8 mouse cellular contexts compared by ENCODE assay signal in the genomic region with DNA sequence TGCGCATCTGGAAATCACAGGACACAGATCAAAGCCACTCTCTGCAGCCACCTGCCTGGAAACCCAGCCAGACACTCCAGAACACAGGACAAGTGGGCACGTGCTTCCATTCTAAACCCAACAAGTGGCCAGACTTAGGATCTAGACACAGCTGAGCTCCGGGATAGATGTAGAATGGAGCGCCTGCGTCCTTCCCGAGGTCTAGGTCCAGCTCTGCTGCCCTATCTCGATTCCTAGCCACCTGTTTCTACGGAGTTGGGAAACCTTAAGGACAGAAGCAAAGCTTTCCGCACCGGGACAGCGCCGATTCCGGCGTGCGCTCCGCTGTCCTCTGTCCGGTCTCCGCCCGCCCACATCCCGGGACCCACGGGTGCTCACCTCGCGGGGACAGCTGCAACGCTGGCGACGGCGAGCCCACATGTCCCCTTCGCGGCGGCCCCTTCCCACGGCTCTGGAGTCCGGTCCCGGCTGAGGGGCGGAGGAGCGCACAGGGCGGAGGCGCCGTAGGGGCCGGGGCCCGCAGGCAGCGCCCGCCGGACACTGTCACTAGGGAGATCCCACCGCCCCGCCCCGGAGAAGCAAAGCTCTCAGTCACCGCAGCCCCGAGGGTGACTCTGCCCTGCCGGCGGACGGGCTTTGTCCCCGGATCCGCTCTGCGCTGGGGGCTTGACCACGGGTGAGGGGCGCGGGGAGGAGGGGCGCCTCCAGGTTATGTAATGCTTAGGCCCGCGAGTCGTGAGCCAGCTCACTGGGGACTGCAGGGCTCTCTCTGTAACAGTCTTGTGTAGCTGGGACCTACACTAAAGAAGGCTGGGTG. TPM values are rescaled to one million over a fixed set of nuclear protein-coding genes. Genes with fewer than 3 reads are reported as not detected.
DNase-seq lines count a peak whose midpoint lies in the region; ATAC-seq and TF ChIP-seq lines count a peak whose summit lies in the region.

A gene (minus strand): TSS at position 602 of the 817 bp plus-strand sequence.

- peak; percentile 87 for ATAC-seq in intestine, embryonic 15.5 days
- ATAC-seq in liver, embryonic 12.5 days = peak; percentile 66
- ATAC-seq in CD4-positive, CD25-positive, alpha-beta regulatory T cell, adult 4 months = no peak

- no peaks in the 10 kb centered on the region for H3K4me1 ChIP-seq in intestine, embryonic 15.5 days (replicated peaks)
- no peaks in the 10 kb centered on the region for H3K4me1 ChIP-seq in liver, embryonic 12.5 days

- intact Hi-C loops in gastrocnemius, adult 2 months (cut with DNase I) = no loop called here
- intact Hi-C loops in gastrocnemius, postnatal 36 days (cut with DNase I) = no loop called here

- peak; percentile 42 for DNase-seq in gastrocnemius, adult 2 months
- DNase-seq in gastrocnemius, adult 18-20 months (ENCODE audit: low spot score) = no peak
- DNase-seq in brain, embryonic 14.5 days (ENCODE audit: low read depth) = peak; percentile 56
- peak; percentile 14 to 17 for DNase-seq in gastrocnemius, postnatal 36 days

- no peaks in the 10 kb centered on the region for H3K27me3 ChIP-seq in intestine, embryonic 15.5 days (replicated peaks)
- peaks cover 33% of the 10 kb centered on the region for H3K27me3 ChIP-seq in liver, embryonic 12.5 days (replicated peaks)
- H3K27me3 ChIP-seq in myocyte (ENCODE audit: control insufficient read depth, insufficient read depth, insufficient read length) = no peaks in the 10 kb centered on the region

- peak within 1 kb of the TSS; percentile 59 for H3K9ac ChIP-seq in intestine, embryonic 15.5 days
- H3K9ac ChIP-seq in liver, embryonic 12.5 days = peak within 1 kb of the TSS; percentile 59

- H3K79me2 ChIP-seq in myocyte (ENCODE audit: control insufficient read depth, insufficient read depth) = no peaks in the 10 kb centered on the region

- peak within 1 kb of the TSS; percentile 98 for H3K4me2 ChIP-seq in intestine, embryonic 15.5 days (replicated peaks)
- H3K4me2 ChIP-seq in liver, embryonic 12.5 days = peak within 1 kb of the TSS; percentile 72
- H3K4me2 ChIP-seq in myocyte (ENCODE audit: low read depth) = peak within 1 kb of the TSS; percentile 45

- H3ac ChIP-seq in myocyte (ENCODE audit: control insufficient read depth, insufficient read length) = no peak within 1 kb of the TSS

- no peak for TF ChIP-seq POLR2A in brain, embryonic 14.5 days (IDR thresholded peaks at IDR 0.05; ENCODE audit: borderline replicate concordance, extremely low read depth, insufficient read depth, insufficient read length, poor library complexity, severe bottlenecking)
- TF ChIP-seq POLR2A in myocyte (IDR thresholded peaks at IDR 0.05; ENCODE audit: insufficient read length, low read depth) = no peak

- peak within 1 kb of the TSS; percentile 64 for H3K27ac ChIP-seq in gastrocnemius, adult 2 months
- peak within 1 kb of the TSS; percentile 2; the same call in 1 of the 2 replicates for H3K27ac ChIP-seq in intestine, embryonic 15.5 days
- H3K27ac ChIP-seq in liver, embryonic 12.5 days = peak within 1 kb of the TSS; percentile 69

- H3K9me3 ChIP-seq in intestine, embryonic 15.5 days = no peaks in the 10 kb centered on the region
- no peaks in the 10 kb centered on the region for H3K9me3 ChIP-seq in liver, embryonic 12.5 days (replicated peaks)

- no peaks in the 10 kb centered on the region for H3K36me3 ChIP-seq in intestine, embryonic 15.5 days
- no peaks in the 10 kb centered on the region for H3K36me3 ChIP-seq in liver, embryonic 12.5 days
- H3K36me3 ChIP-seq in myocyte (ENCODE audit: control insufficient read depth, insufficient read depth) = no peaks in the 10 kb centered on the region

- WGBS in intestine, embryonic 15.5 days = under 1% methylated on average over 61 of the region's 61 CpGs
- WGBS in liver, embryonic 12.5 days (ENCODE audit: insufficient replicate concordance) = 1% methylated on average over 61 of the region's 61 CpGs

- no peak for TF ChIP-seq CTCF in gastrocnemius, adult 2 months (IDR thresholded peaks at IDR 0.05)
- no peak for TF ChIP-seq CTCF in brain, embryonic 14.5 days (IDR thresholded peaks at IDR 0.05; ENCODE audit: borderline replicate concordance, extremely low read depth, insufficient read depth, insufficient read length)

- peak within 1 kb of the TSS; percentile 79 for H3K4me3 ChIP-seq in gastrocnemius, adult 2 months
- H3K4me3 ChIP-seq in intestine, embryonic 15.5 days (replicated peaks) = peak within 1 kb of the TSS; percentile 57
- H3K4me3 ChIP-seq in liver, embryonic 12.5 days = peak within 1 kb of the TSS; percentile 57
- H3K4me3 ChIP-seq in myocyte = no peak within 1 kb of the TSS

TF ChIP-seq in myocyte, 11 proteins besides CTCF, POLR2A, EP300 and RAD21:
- no peak for TF ChIP-seq MAX (IDR thresholded peaks at IDR 0.05; ENCODE audit: low read depth)
- TF ChIP-seq CEBPB (IDR thresholded peaks at IDR 0.05; ENCODE audit: insufficient read depth, poor library complexity, severe bottlenecking) = no peak
- peak in 1 of 3 experiments; percentile 50 for TF ChIP-seq MYOG (IDR thresholded peaks at IDR 0.05; ENCODE audit: control insufficient read depth in 1 of 3, insufficient read depth in 1 of 3, insufficient read length in 2 of 3, low read depth in 2 of 3)
- no peak for TF ChIP-seq TCF3 (IDR thresholded peaks at IDR 0.05; ENCODE audit: insufficient read length, low read depth)
- no peak for TF ChIP-seq E2F4 (IDR thresholded peaks at IDR 0.05; ENCODE audit: insufficient read depth)
- no peak for TF ChIP-seq TCF12 (IDR thresholded peaks at IDR 0.05; ENCODE audit: insufficient read depth, poor library complexity, severe bottlenecking)
- no peak for TF ChIP-seq REST (IDR thresholded peaks at IDR 0.05; ENCODE audit: insufficient read depth, insufficient read length)
- peak in 1 of 3 experiments; percentile 58 for TF ChIP-seq MYOD1 (IDR thresholded peaks at IDR 0.05; ENCODE audit: control insufficient read depth in 1 of 3, insufficient read length in 2 of 3, low read depth in 2 of 3)
- TF ChIP-seq USF1 (IDR thresholded peaks at IDR 0.05; ENCODE audit: low read depth) = no peak

RNA-seq across cellular contexts. Expression of the gene that starts here (rescaled TPM):
- under 1 TPM; 0.38 to 0.47 TPM for total RNA-seq in gastrocnemius, adult 2 months (2021)
- total RNA-seq in gastrocnemius, adult 18-20 months (2021) = under 1 TPM; 0.18 to 0.74 TPM
- polyA plus RNA-seq in brain, embryonic 14.5 days (2012; rRNA removed) = 2.2 and 2.8 TPM in 2 replicates
- total RNA-seq in gastrocnemius, postnatal 36 days (2021) = 1 to 10 TPM in 1 of 2 experiments, under 1 TPM in 1; 0.67 to 1.1 TPM
- polyA plus RNA-seq in intestine, embryonic 15.5 days (2015; fragmentation: Nextera tagmentation; extraction: Ambion mirVana) = 6.9 and 8.5 TPM in 2 replicates
- polyA plus RNA-seq in liver, embryonic 12.5 days (2016; fragmentation: Nextera tagmentation; extraction: Ambion mirVana) = 10.9 and 11.7 TPM in 2 replicates
- 0.04 TPM for polyA plus RNA-seq in myocyte (2012; fragmentation: generic; extraction: Trizol)
- polyA plus RNA-seq in CD4-positive, CD25-positive, alpha-beta regulatory T cell, adult 4 months (2017; shearing (Covaris generic)) = not detected

Comparison
In these comparisons a context has a peak if more than half of its experiments do, and no peak if none do; other contexts are left out.
1. Peak in DNase-seq, H3K4me3 ChIP-seq and H3K27ac ChIP-seq in gastrocnemius, adult 2 months; RNA of the gene not detected or under 1 TPM.
2. H3K27ac ChIP-seq: peak in every context shown above with its lines; median percentile 69 in liver, embryonic 12.5 days; 64 in gastrocnemius, adult 2 months; 2 in intestine, embryonic 15.5 days.
3. H3K4me2 ChIP-seq: peak in every context shown above with its lines; median percentile 98 in intestine, embryonic 15.5 days; 72 in liver, embryonic 12.5 days; 45 in myocyte.